Comparison of ENCODE assay signal across 8 mouse cellular contexts in genomic region chr9:117872387-117873081, GRCm38 (mm10).
DNase-seq lines count a peak whose midpoint lies in the region; ATAC-seq and TF ChIP-seq lines count a peak whose summit lies in the region.

No protein-coding gene starts in this region.

- H3K4me3 ChIP-seq in embryonic fibroblast, embryonic 13.5 days (ENCODE audit: insufficient read depth, low read length), result peak overlapping the region; percentile 33
- H3K4me3 ChIP-seq in hindbrain, embryonic 10.5 days, result peak overlapping the region; percentile 74
- peak overlapping the region; percentile 58 for H3K4me3 ChIP-seq in limb, embryonic 15.5 days

- ATAC-seq in limb, embryonic 15.5 days (ENCODE audit: insufficient number of reproducible peaks, low FRiP score, low TSS enrichment, low read depth), result no peak; the same call in 1 of the 2 replicates

- H3K27ac ChIP-seq in embryonic fibroblast, embryonic 13.5 days (ENCODE audit: insufficient read depth, low read length), result no peak overlapping the region
- peak overlapping the region; percentile 88 for H3K27ac ChIP-seq in hindbrain, embryonic 10.5 days
- H3K27ac ChIP-seq in limb, embryonic 15.5 days, result no peak overlapping the region

- H3K4me1 ChIP-seq in embryonic fibroblast, embryonic 13.5 days (ENCODE audit: control insufficient read depth, insufficient read depth, low read length), result no peaks in the 10 kb centered on the region
- H3K4me1 ChIP-seq in hindbrain, embryonic 10.5 days (replicated peaks), result peaks cover 20% of the 10 kb centered on the region
- peaks cover 22% of the 10 kb centered on the region for H3K4me1 ChIP-seq in limb, embryonic 15.5 days

- H3K27me3 ChIP-seq in hindbrain, embryonic 10.5 days (ENCODE audit: insufficient read depth, poor library complexity, severe bottlenecking), result peaks cover 55% of the 10 kb centered on the region
- peaks cover 44% of the 10 kb centered on the region for H3K27me3 ChIP-seq in limb, embryonic 15.5 days

- H3K9ac ChIP-seq in limb, embryonic 15.5 days, result peak overlapping the region; percentile 39

- peak; percentile 26 for DNase-seq in gastrocnemius, postnatal 10 days
- no peak for DNase-seq in gastrocnemius, postnatal 36 days
- DNase-seq in brain, adult 2 months (ENCODE audit: low read depth, low spot score), result peak; percentile 44
- peak; percentile 65 for DNase-seq in hindbrain, embryonic 10.5 days (ENCODE audit: low spot score)
- peak; percentile 70 for DNase-seq in neural tube, embryonic 10.5 days (ENCODE audit: extremely low spot score, low spot score)
- DNase-seq in thymus, adult 18-20 months, result no peak

- under 1% methylated on average over 68 of the region's 70 CpGs for WGBS in hindbrain, embryonic 10.5 days
- WGBS in limb, embryonic 15.5 days, result under 1% methylated on average over 65 of the region's 70 CpGs

- no peaks in the 10 kb centered on the region for H3K36me3 ChIP-seq in hindbrain, embryonic 10.5 days
- H3K36me3 ChIP-seq in limb, embryonic 15.5 days, result no peaks in the 10 kb centered on the region

- H3K4me2 ChIP-seq in limb, embryonic 15.5 days, result peak overlapping the region; percentile 99

- no peak for TF ChIP-seq CTCF in embryonic fibroblast, embryonic 13.5 days (IDR thresholded peaks at IDR 0.05; ENCODE audit: borderline replicate concordance, insufficient read depth, low read length)

- intact Hi-C loops in gastrocnemius, postnatal 36 days (cut with DNase I), result no loop called here

- no peak for TF ChIP-seq POLR2A in embryonic fibroblast, embryonic 13.5 days (IDR thresholded peaks at IDR 0.05; ENCODE audit: low read depth, low read length)

- no peaks in the 10 kb centered on the region for H3K9me3 ChIP-seq in hindbrain, embryonic 10.5 days
- no peaks in the 10 kb centered on the region for H3K9me3 ChIP-seq in limb, embryonic 15.5 days

Comparison
In these comparisons a context has a peak if more than half of its experiments do, and no peak if none do; other contexts are left out.
1. DNase-seq: peak in gastrocnemius, postnatal 10 days (single experiment), brain, adult 2 months (single experiment), hindbrain, embryonic 10.5 days (single experiment) and neural tube, embryonic 10.5 days (single experiment); none in gastrocnemius, postnatal 36 days (0 of 2) and thymus, adult 18-20 months (0 of 2).
2. Peak in every context shown above with its lines, with median percentiles within 50 percentile points of each other: H3K4me3 ChIP-seq.